Comparison of ENCODE assay signal across 22 mouse cellular contexts in genomic region chr6:35243252-35243651, GRCm38 (mm10).
DNase-seq lines count a peak whose midpoint lies in the region; ATAC-seq and TF ChIP-seq lines count a peak whose summit lies in the region.
"Had no signal": no experiment of that assay in that cellular context is flagged by ENCODE, and none has a peak within 500 bp of the region (broad histone marks: within the 10 kb centered on the region; RNA-seq: fewer than 3 reads in every experiment).

No protein-coding gene starts in this region.

- H3K9ac ChIP-seq in heart, postnatal 0 days (replicated peaks; ENCODE audit: low read depth, low read length) = no peak overlapping the region
- H3K9ac ChIP-seq in lung, embryonic 14.5 days = no peak overlapping the region
- H3K9ac ChIP-seq in MEL (ENCODE audit: control insufficient read depth, low read depth, low read length, poor library complexity, severe bottlenecking) = no peak overlapping the region
- H3K9ac ChIP-seq in stomach, postnatal 0 days (ENCODE audit: low read length) = no peak overlapping the region
- H3K9ac ChIP-seq in kidney, embryonic 15.5 days = no peak overlapping the region
- H3K9ac ChIP-seq: hindbrain, embryonic 14.5 days; limb, embryonic 13.5 days; neural tube, embryonic 12.5 days had no signal

- ATAC-seq in heart, postnatal 0 days (ENCODE audit: insufficient read depth, low read depth) = no peak
- ATAC-seq in lung, embryonic 14.5 days (ENCODE audit: insufficient read depth) = no peak
- ATAC-seq in stomach, postnatal 0 days (ENCODE audit: low FRiP score, low TSS enrichment) = no peak
- ATAC-seq in kidney, embryonic 15.5 days (replicated peaks; ENCODE audit: low FRiP score) = no peak
- ATAC-seq: forebrain, embryonic 14.5 days had no signal

- no peak overlapping the region for H3K4me2 ChIP-seq in heart, postnatal 0 days (ENCODE audit: low read depth, low read length)
- H3K4me2 ChIP-seq in lung, embryonic 14.5 days = no peak overlapping the region
- H3K4me2 ChIP-seq in stomach, postnatal 0 days (replicated peaks; ENCODE audit: low read depth) = no peak overlapping the region
- H3K4me2 ChIP-seq in kidney, embryonic 15.5 days = no peak overlapping the region
- H3K4me2 ChIP-seq: hindbrain, embryonic 14.5 days; limb, embryonic 13.5 days; neural tube, embryonic 12.5 days had no signal

- no peaks in the 10 kb centered on the region for H3K9me3 ChIP-seq in heart, postnatal 0 days (replicated peaks; ENCODE audit: control insufficient read depth, low read length)
- H3K9me3 ChIP-seq in lung, embryonic 14.5 days (ENCODE audit: low read depth, low read length) = no peaks in the 10 kb centered on the region
- H3K9me3 ChIP-seq in MEL (replicated peaks; ENCODE audit: insufficient read depth, low read length) = no peaks in the 10 kb centered on the region
- H3K9me3 ChIP-seq in stomach, postnatal 0 days (ENCODE audit: control insufficient read depth, low read length) = no peaks in the 10 kb centered on the region
- H3K9me3 ChIP-seq in kidney, embryonic 15.5 days (replicated peaks) = no peaks in the 10 kb centered on the region
- H3K9me3 ChIP-seq: heart, embryonic 10.5 days; limb, embryonic 13.5 days had no signal

- H3K4me3 ChIP-seq in heart, postnatal 0 days (ENCODE audit: low read depth, low read length) = no peak overlapping the region
- no peak overlapping the region for H3K4me3 ChIP-seq in lung, embryonic 14.5 days (ENCODE audit: low read depth, low read length)
- H3K4me3 ChIP-seq in MEL (ENCODE audit: control insufficient read depth in 1 of 2, insufficient read depth in 1 of 2, low read depth in 2 of 2, low read length in 2 of 2) = no peak overlapping the region
- no peak overlapping the region for H3K4me3 ChIP-seq in stomach, postnatal 0 days (ENCODE audit: low read depth, low read length)
- no peak overlapping the region for H3K4me3 ChIP-seq in kidney, embryonic 15.5 days (replicated peaks)
- H3K4me3 ChIP-seq: erythroblast, embryonic 14.5 days; heart, embryonic 10.5 days; limb, embryonic 13.5 days; midbrain, embryonic 10.5 days; neural tube, embryonic 12.5 days had no signal

- H3K36me3 ChIP-seq in heart, postnatal 0 days (replicated peaks; ENCODE audit: control insufficient read depth, insufficient read depth, low read length) = peaks cover 82% of the 10 kb centered on the region
- H3K36me3 ChIP-seq in lung, embryonic 14.5 days (ENCODE audit: insufficient read depth) = peaks cover 89% of the 10 kb centered on the region
- peaks cover 0 to 40% of the 10 kb centered on the region in 2 experiments; a peak in 3 of 4 replicates for H3K36me3 ChIP-seq in MEL (ENCODE audit: control insufficient read depth in 1 of 2, insufficient read depth in 2 of 2, low read length in 2 of 2)
- peaks cover 22% of the 10 kb centered on the region for H3K36me3 ChIP-seq in stomach, postnatal 0 days (ENCODE audit: control insufficient read depth, insufficient read depth, low read length)
- H3K36me3 ChIP-seq in kidney, embryonic 15.5 days = peaks cover 91% of the 10 kb centered on the region

- WGBS in heart, postnatal 0 days = 89% methylated on average over 4 of the region's 4 CpGs
- WGBS in lung, embryonic 14.5 days = 93% methylated on average over 4 of the region's 4 CpGs
- WGBS in stomach, postnatal 0 days = 97% methylated on average over 4 of the region's 4 CpGs
- WGBS in kidney, embryonic 15.5 days = 99% methylated on average over 4 of the region's 4 CpGs

- no peaks in the 10 kb centered on the region for H3K79me2 ChIP-seq in MEL (ENCODE audit: control insufficient read depth, insufficient read depth, low read length, poor library complexity)

- no peak for DNase-seq in heart, postnatal 0 days (ENCODE audit: low spot score)
- DNase-seq in heart, postnatal 25 days (ENCODE audit: low spot score) = no peak
- DNase-seq in lung, embryonic 14.5 days = no peak
- DNase-seq in lung, postnatal 14 days = no peak
- DNase-seq in MEL (ENCODE audit: low read depth, low spot score) = peak; percentile 25
- DNase-seq in stomach, postnatal 0 days (ENCODE audit: low spot score) = no peak
- DNase-seq: adrenal gland, adult 2 months; cerebellum, adult 9-10 months; gastrocnemius, postnatal 36 days; heart, postnatal 10 days; kidney, adult 18-20 months; kidney, postnatal 14 days; lung, postnatal 4 days; right cerebral cortex, postnatal 4 days had no signal

- TF ChIP-seq RAD21 in MEL (IDR thresholded peaks at IDR 0.05; ENCODE audit: low read depth, low read length) = no peak

- TF ChIP-seq EP300 in heart, postnatal 0 days (IDR thresholded peaks at IDR 0.05; ENCODE audit: low read depth) = no peak
- no peak for TF ChIP-seq EP300 in MEL (IDR thresholded peaks at IDR 0.05; ENCODE audit: low read depth in 1 of 2, low read length in 2 of 2)
- TF ChIP-seq EP300 in stomach, postnatal 0 days (optimal IDR thresholded peaks at IDR 0.05) = no peak

- no peak overlapping the region for H3K27ac ChIP-seq in heart, postnatal 0 days (ENCODE audit: low read depth)
- H3K27ac ChIP-seq in lung, embryonic 14.5 days (ENCODE audit: low read depth) = no peak overlapping the region
- no peak overlapping the region for H3K27ac ChIP-seq in MEL (ENCODE audit: control insufficient read depth, low read depth, low read length)
- H3K27ac ChIP-seq in stomach, postnatal 0 days (replicated peaks) = no peak overlapping the region
- no peak overlapping the region for H3K27ac ChIP-seq in kidney, embryonic 15.5 days
- H3K27ac ChIP-seq: heart, embryonic 10.5 days; hindbrain, embryonic 14.5 days; limb, embryonic 13.5 days; midbrain, embryonic 10.5 days; neural tube, embryonic 12.5 days had no signal

- intact Hi-C loops in heart, postnatal 25 days (cut with DNase I) = no loop called here

- TF ChIP-seq POLR2A in MEL (IDR thresholded peaks at IDR 0.05; ENCODE audit: control insufficient read depth in 1 of 2, insufficient read depth in 1 of 2, low read depth in 1 of 2, low read length in 2 of 2, poor library complexity in 1 of 2) = no peak

- no peaks in the 10 kb centered on the region for H3K27me3 ChIP-seq in heart, postnatal 0 days (ENCODE audit: control insufficient read depth, insufficient read depth, low read length)
- H3K27me3 ChIP-seq in lung, embryonic 14.5 days (ENCODE audit: insufficient read depth, low read length) = no peaks in the 10 kb centered on the region
- no peaks in the 10 kb centered on the region for H3K27me3 ChIP-seq in MEL (ENCODE audit: control insufficient read depth in 1 of 2, insufficient read depth in 2 of 2, low read length in 2 of 2)
- no peaks in the 10 kb centered on the region for H3K27me3 ChIP-seq in stomach, postnatal 0 days (ENCODE audit: control insufficient read depth, insufficient read depth, low read length)
- no peaks in the 10 kb centered on the region for H3K27me3 ChIP-seq in kidney, embryonic 15.5 days
- H3K27me3 ChIP-seq: limb, embryonic 13.5 days; neural tube, embryonic 12.5 days had no signal

- no peaks in the 10 kb centered on the region for H3K4me1 ChIP-seq in heart, postnatal 0 days (ENCODE audit: control insufficient read depth, insufficient read depth)
- H3K4me1 ChIP-seq in lung, embryonic 14.5 days (ENCODE audit: insufficient read depth) = no peaks in the 10 kb centered on the region
- no peaks in the 10 kb centered on the region for H3K4me1 ChIP-seq in MEL (ENCODE audit: control insufficient read depth in 1 of 2, insufficient read depth in 2 of 2, low read length in 2 of 2)
- no peaks in the 10 kb centered on the region for H3K4me1 ChIP-seq in stomach, postnatal 0 days (replicated peaks; ENCODE audit: control insufficient read depth, insufficient read depth)
- H3K4me1 ChIP-seq in kidney, embryonic 15.5 days = no peaks in the 10 kb centered on the region
- H3K4me1 ChIP-seq: heart, embryonic 10.5 days; limb, embryonic 13.5 days; midbrain, embryonic 10.5 days; neural tube, embryonic 12.5 days had no signal

- TF ChIP-seq CTCF in heart, postnatal 0 days (IDR thresholded peaks at IDR 0.05; ENCODE audit: low read depth) = 0 out of 2 replicates have a peak, but pooled peaks have one; percentile 4
- TF ChIP-seq CTCF in lung, embryonic 14.5 days (IDR thresholded peaks at IDR 0.05; ENCODE audit: low read depth) = peak; percentile 17; the same call in 1 of the 2 replicates
- peak; percentile 35 to 49 (median 37) for TF ChIP-seq CTCF in MEL (IDR thresholded peaks at IDR 0.05 in 2 of 3, conservative IDR thresholded peaks at IDR 0.05 in 1 of 3; ENCODE audit: control insufficient read depth in 1 of 3, insufficient read depth in 1 of 3, low read depth in 2 of 3, low read length in 3 of 3, poor library complexity in 1 of 3, severe bottlenecking in 1 of 3)
- TF ChIP-seq CTCF in stomach, postnatal 0 days (IDR thresholded peaks at IDR 0.05; ENCODE audit: low read depth) = peak; percentile 42

TF ChIP-seq in MEL, 35 proteins besides CTCF, POLR2A, EP300 and RAD21:
- no peak for TF ChIP-seq BHLHE40 (IDR thresholded peaks at IDR 0.05; ENCODE audit: borderline replicate concordance, low read depth, low read length)
- no peak for TF ChIP-seq ETS1 (IDR thresholded peaks at IDR 0.05; ENCODE audit: low read depth, low read length)
- TF ChIP-seq TCF12 (IDR thresholded peaks at IDR 0.05; ENCODE audit: low read depth, low read length) = no peak
- no peak for TF ChIP-seq JUND (IDR thresholded peaks at IDR 0.05; ENCODE audit: low read depth, low read length)
- no peak for TF ChIP-seq ZKSCAN1 (IDR thresholded peaks at IDR 0.05; ENCODE audit: low read depth, low read length)
- TF ChIP-seq CHD1 (IDR thresholded peaks at IDR 0.05; ENCODE audit: low read depth, low read length) = no peak
- TF ChIP-seq KAT2A (conservative IDR thresholded peaks at IDR 0.05; ENCODE audit: low read depth, low read length) = no peak
- no peak for TF ChIP-seq SIN3A (IDR thresholded peaks at IDR 0.05; ENCODE audit: low read length)
- TF ChIP-seq MAX (IDR thresholded peaks at IDR 0.05; ENCODE audit: low read length) = no peak
- TF ChIP-seq MAZ (IDR thresholded peaks at IDR 0.05; ENCODE audit: low read depth, low read length) = no peak
- no peak for TF ChIP-seq MYC (IDR thresholded peaks at IDR 0.05; ENCODE audit: low read depth, low read length)
